Comparison of ENCODE assay signal across 8 mouse cellular contexts in the genomic region with DNA sequence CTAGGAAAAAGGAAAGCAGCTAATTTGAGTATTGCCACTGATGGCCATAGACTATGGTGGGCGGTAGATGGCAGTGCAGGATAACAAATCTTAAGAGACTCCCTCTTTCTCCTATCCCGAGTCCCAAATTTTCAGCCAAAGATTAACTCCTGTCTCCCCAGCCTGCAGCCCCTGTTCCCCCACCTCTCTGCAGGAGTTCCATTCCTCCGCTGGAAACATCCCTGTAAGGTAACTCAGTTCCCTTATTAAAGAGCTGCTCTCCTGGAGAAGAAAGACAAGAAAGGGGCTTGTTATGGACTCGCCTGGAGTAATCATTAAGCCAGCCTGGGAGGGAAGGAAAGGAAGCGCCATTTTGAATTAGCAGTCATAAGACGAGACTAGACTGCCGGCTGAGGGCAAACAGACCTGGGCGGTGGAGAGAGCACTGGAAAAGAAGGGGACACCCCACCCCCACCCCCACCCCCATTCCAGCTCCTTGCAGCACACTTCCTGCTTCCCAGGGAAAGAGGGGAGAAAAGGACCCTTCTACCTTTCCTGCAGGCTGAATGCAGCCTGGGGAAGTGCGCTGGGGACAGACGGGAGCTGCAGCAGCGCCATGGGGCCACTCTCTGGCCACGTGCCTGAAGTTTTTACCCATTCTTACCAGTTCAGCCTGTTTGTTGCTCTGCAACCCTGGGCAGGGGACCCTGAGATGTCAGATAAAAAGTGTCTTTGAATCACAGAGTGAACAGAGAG. TPM values are rescaled to one million over a fixed set of nuclear protein-coding genes. Genes with fewer than 3 reads are reported as not detected.
DNase-seq lines count a peak whose midpoint lies in the region; ATAC-seq lines count a peak whose summit lies in the region.

No protein-coding gene starts in this region.

- no peaks in the 10 kb centered on the region for H3K9me3 ChIP-seq in hindbrain, embryonic 15.5 days

- peaks cover 8% of the 10 kb centered on the region; the same call in 1 of the 2 replicates for H3K36me3 ChIP-seq in hindbrain, embryonic 15.5 days

- ATAC-seq in hindbrain, embryonic 15.5 days (ENCODE audit: low FRiP score, low read depth): peak; percentile 96

- peak overlapping the region; percentile 87 for H3K27ac ChIP-seq in hindbrain, embryonic 15.5 days (replicated peaks)

- H3K4me3 ChIP-seq in hindbrain, embryonic 15.5 days: peak overlapping the region; percentile 50

- peak; percentile 89 for DNase-seq in ZHBTc4 (ENCODE audit: low read depth, low spot score)
- peak; percentile 86 to 89 for DNase-seq in cerebellum, postnatal 25 days
- peak; percentile 76 for DNase-seq in gastrocnemius, adult 18-20 months (ENCODE audit: low spot score)
- DNase-seq in layer of hippocampus, postnatal 25 days (ENCODE audit: extremely low spot score in 1 of 2, low spot score in 1 of 2): peak; percentile 65 to 72
- DNase-seq in lung, postnatal 10 days: peak; percentile 90
- DNase-seq in retina, embryonic 14.5 days (ENCODE audit: low spot score): peak; percentile 92
- peak; percentile 66 to 68 for DNase-seq in urinary bladder, postnatal 4 days (ENCODE audit: low spot score in 2 of 2)

- H3K4me1 ChIP-seq in hindbrain, embryonic 15.5 days (replicated peaks): peaks cover 10% of the 10 kb centered on the region

- 0% methylated on average over 12 of the region's 12 CpGs for WGBS in hindbrain, embryonic 15.5 days

- peak overlapping the region; percentile 51 for H3K9ac ChIP-seq in hindbrain, embryonic 15.5 days

- peak overlapping the region; percentile 67 for H3K4me2 ChIP-seq in hindbrain, embryonic 15.5 days

- no peaks in the 10 kb centered on the region for H3K27me3 ChIP-seq in hindbrain, embryonic 15.5 days

RNA-seq across cellular contexts. Expression of gene Cc2d2a, which starts 10.2 kb away (rescaled TPM):
- 1 to 10 TPM; 4.0 to 5.7 TPM for total RNA-seq in gastrocnemius, adult 18-20 months (2021)
- 6.9 and 8.0 TPM in 2 replicates for polyA plus RNA-seq in hindbrain, embryonic 15.5 days (2015; fragmentation: Nextera tagmentation; extraction: Ambion mirVana)
- total RNA-seq in layer of hippocampus, postnatal 25 days (2021): 10 to 100 TPM; 15.2 to 18.8 TPM

Comparison
In these comparisons a context has a peak if more than half of its experiments do, and no peak if none do; other contexts are left out.
1. Peak in every context shown above with its lines: DNase-seq, ATAC-seq, H3K4me3 ChIP-seq and H3K27ac ChIP-seq.